Mouse (Mus musculus) hindbrain, embryonic 12.5 days (tissue): ENCODE results near the gene Cyld. TPM values are rescaled to one million over a fixed set of nuclear protein-coding genes. Genes with fewer than 3 reads are reported as not detected.
A peak's percentile ranks its signal among the peaks of the same experiment; 100 is the strongest.

Experiments used
- ATAC-seq: fragments of 200-750 bp; cut with Nextera tagmentation; 2 replicates; pipeline ENCODE4 v1.8.0; 2017; ENCODE audit warnings: moderate TSS enrichment; ENCODE audit not compliant: low FRiP score
- H3K27ac ChIP-seq: fragments of 300-500 bp; sonication (generic); 2 replicates; pipeline ENCODE4 v1.5.1; 2016; ENCODE audit warnings: mild to moderate bottlenecking
- H3K27me3 ChIP-seq: fragments of 300-500 bp; sonication (generic); 2 replicates; pipeline ENCODE4 v1.6.1; 2016; ENCODE audit warnings: mild to moderate bottlenecking
- H3K36me3 ChIP-seq: fragments of 300-500 bp; sonication (generic); 2 replicates; pipeline ENCODE4 v1.6.1; 2016; ENCODE audit warnings: mild to moderate bottlenecking
- H3K4me1 ChIP-seq: fragments of 300-500 bp; sonication (generic); 2 replicates; pipeline ENCODE4 v1.6.1; 2016
- H3K4me2 ChIP-seq: fragments of 300-500 bp; sonication (generic); replicated peaks from 2 replicates; pipeline ENCODE4 v1.6.1; 2016; ENCODE audit warnings: mild to moderate bottlenecking
- H3K4me3 ChIP-seq: fragments of 300-500 bp; sonication (generic); 2 replicates; pipeline ENCODE4 v1.5.1; 2016; ENCODE audit warnings: mild to moderate bottlenecking
- H3K9ac ChIP-seq: fragments of 300-500 bp; sonication (generic); 2 replicates; pipeline ENCODE4 v1.6.1; 2016; ENCODE audit warnings: mild to moderate bottlenecking, moderate library complexity
- H3K9me3 ChIP-seq: fragments of 300-500 bp; sonication (generic); replicated peaks from 2 replicates; pipeline ENCODE4 v1.6.1; 2016; ENCODE audit warnings: mild to moderate bottlenecking
- WGBS: fragments of 180-500 bp; shearing (Covaris S2); methylation state at CpG from one replicate; pipeline ENCODE4 v1.1.7; 2016; 5-methylcytosine and 5-hydroxymethylcytosine counted together
- polyA plus RNA-seq: library from polyadenylated mRNA; unstranded; fragments of >200 nt; fragmentation: Nextera tagmentation; extraction: Ambion mirVana; gene quantifications from 2 replicates; pipeline ENCODE4 v1.2.1, GENCODE M21; 2016

Cyld gene
- polyA plus RNA-seq, 1 experiment from 2014 or later = 18.3 TPM

DNA sequence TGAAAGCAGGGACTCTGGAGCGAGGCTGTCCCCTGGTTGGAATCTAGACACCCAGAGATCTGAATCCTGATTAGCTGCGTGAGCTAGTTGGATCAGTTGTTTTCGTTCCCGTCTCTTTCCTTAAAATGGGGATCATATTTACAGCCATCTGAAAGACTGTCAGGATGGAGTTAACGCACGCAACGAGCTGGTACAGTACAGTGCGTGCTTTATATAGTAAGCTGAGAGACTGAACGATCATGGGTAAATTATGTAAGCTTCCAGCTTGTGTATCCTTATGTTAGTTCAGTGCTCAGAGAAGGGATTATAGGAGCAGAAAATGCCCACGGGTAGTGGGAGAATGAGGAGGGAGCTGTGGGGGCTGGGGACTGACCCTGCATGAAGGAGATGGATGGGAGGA, 25.3 kb upstream of the Cyld start:
- no peak overlapping the region for H3K4me3 ChIP-seq
- no peak overlapping the region for H3K4me2 ChIP-seq
- H3K36me3 ChIP-seq = no peaks in the 10 kb centered on the region
- H3K27me3 ChIP-seq = no peaks in the 10 kb centered on the region
- no peak for ATAC-seq
- 0 out of 2 replicates have a peak overlapping the region, but pooled peaks have one; percentile 14 for H3K9ac ChIP-seq
- WGBS = 86% methylated on average over 10 of the region's 10 CpGs
- H3K27ac ChIP-seq = no peak overlapping the region
- peaks cover 15% of the 10 kb centered on the region for H3K4me1 ChIP-seq
- no peaks in the 10 kb centered on the region for H3K9me3 ChIP-seq

DNA sequence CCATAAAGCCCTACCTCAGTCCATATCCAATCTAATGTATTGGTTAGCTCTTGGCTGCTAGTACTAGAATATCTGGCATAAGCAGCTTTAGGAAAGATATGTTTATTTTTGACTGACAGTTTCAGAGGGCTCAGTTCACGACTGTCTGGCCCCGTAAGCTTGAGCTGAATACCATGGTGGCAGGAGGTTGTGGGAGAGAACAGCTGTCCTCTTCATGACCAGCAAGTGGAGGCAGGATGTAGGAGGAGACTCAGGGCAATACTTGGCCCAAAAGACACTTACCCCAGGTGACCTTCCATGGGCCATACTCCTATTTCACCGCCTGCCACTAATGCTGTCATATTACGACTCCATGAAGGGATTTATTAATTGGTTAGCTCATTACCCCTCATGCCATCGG, 23.0 kb upstream of the Cyld start:
- no peaks in the 10 kb centered on the region for H3K36me3 ChIP-seq

GRCm38 (mm10) chr8:88675372-88676165, 21.3 kb upstream of the Cyld start:
- WGBS = 92% methylated on average over 12 of the region's 12 CpGs
- 0 out of 2 replicates have a peak, but pooled peaks cover 2% of the 10 kb centered on the region for H3K4me1 ChIP-seq
- no peak for ATAC-seq
- no peak overlapping the region for H3K4me2 ChIP-seq
- H3K9me3 ChIP-seq = no peaks in the 10 kb centered on the region
- no peak overlapping the region for H3K4me3 ChIP-seq
- no peak overlapping the region for H3K9ac ChIP-seq
- H3K27me3 ChIP-seq = no peaks in the 10 kb centered on the region
- no peaks in the 10 kb centered on the region for H3K36me3 ChIP-seq
- no peak overlapping the region for H3K27ac ChIP-seq

More for the DNA sequence above, 23.0 kb upstream of the Cyld start:
- no peak for ATAC-seq
- no peaks in the 10 kb centered on the region for H3K27me3 ChIP-seq
- no peak overlapping the region for H3K4me3 ChIP-seq
- 86% methylated on average over 5 of the region's 5 CpGs for WGBS
- peaks cover 5% of the 10 kb centered on the region for H3K4me1 ChIP-seq
- H3K9me3 ChIP-seq = no peaks in the 10 kb centered on the region
- H3K27ac ChIP-seq = no peak overlapping the region
- H3K9ac ChIP-seq = no peak overlapping the region
- H3K4me2 ChIP-seq = no peak overlapping the region

DNA sequence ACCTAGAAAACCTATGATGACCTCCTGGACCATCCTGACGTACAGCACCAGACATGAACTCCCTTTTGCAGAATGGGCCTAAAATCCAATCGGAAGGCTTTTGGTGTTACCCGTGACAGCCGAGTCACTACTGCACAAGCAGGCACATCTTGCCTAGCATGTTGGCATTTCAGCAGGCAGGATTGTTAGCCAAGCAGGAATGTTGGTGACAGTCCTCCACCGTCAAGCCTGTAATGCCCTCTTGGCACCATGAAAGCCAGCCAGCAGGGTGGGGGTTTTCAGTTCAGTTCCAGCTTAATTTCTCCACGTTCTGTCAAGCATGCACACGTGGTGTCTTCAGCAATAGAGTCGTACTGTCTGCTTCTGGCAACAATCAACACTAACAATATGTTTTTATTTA, 19.8 kb upstream of the Cyld start:
- Histone ChIP-seq H3K9me3 (no peaks in the 10 kb centered on the region), H3K9ac (no peak overlapping the region), H3K27ac (no peak overlapping the region), H3K36me3 (no peaks in the 10 kb centered on the region), H3K4me1 (no peaks in the 10 kb centered on the region), H3K4me3 (no peak overlapping the region), H3K4me2 (no peak overlapping the region), H3K27me3 (no peaks in the 10 kb centered on the region)
- 84% methylated on average over 8 of the region's 8 CpGs for WGBS
- ATAC-seq = no peak

GRCm38 (mm10) chr8:88680566-88680965, 16.3 kb upstream of the Cyld start:
- H3K4me2 ChIP-seq = no peak overlapping the region
- no peak for ATAC-seq
- H3K27ac ChIP-seq = no peak overlapping the region
- 93% methylated on average over 2 of the region's 2 CpGs for WGBS
- H3K36me3 ChIP-seq = no peaks in the 10 kb centered on the region
- no peaks in the 10 kb centered on the region for H3K9me3 ChIP-seq
- H3K27me3 ChIP-seq = no peaks in the 10 kb centered on the region
- H3K4me1 ChIP-seq = no peaks in the 10 kb centered on the region
- H3K4me3 ChIP-seq = no peak overlapping the region
- no peak overlapping the region for H3K9ac ChIP-seq

DNA sequence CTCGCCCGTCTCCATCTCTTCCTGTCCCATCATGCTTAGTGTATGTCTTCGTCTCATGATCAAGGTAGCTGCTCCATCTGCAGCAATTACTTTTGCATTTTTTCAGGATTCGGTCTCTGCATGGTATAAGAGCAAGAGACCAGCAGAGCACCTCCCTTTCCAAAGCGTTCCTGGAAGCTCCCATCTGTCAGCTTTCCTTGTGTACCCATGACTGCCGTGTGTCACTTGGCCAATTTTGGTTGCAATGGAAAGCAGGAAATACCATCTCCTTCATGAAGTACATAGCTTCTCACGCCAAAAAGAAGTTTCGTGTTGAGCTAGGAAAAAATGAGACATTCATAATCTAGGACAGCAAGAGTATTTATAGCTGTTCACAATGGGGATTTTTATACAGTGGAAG, 15.8 kb upstream of the Cyld start:
- no peak overlapping the region for H3K9ac ChIP-seq

GRCm38 (mm10) chr8:88683656-88684289, 13.1 kb upstream of the Cyld start:
- Histone ChIP-seq H3K27ac (no peak overlapping the region), H3K4me1 (no peaks in the 10 kb centered on the region), H3K27me3 (no peaks in the 10 kb centered on the region), H3K4me3 (no peak overlapping the region), H3K9ac (no peak overlapping the region), H3K4me2 (no peak overlapping the region), H3K36me3 (no peaks in the 10 kb centered on the region), H3K9me3 (no peaks in the 10 kb centered on the region)
- WGBS = 90% methylated on average over 7 of the region's 7 CpGs
- ATAC-seq = no peak

More for the DNA sequence above, 15.8 kb upstream of the Cyld start:
- Histone ChIP-seq H3K4me2 (no peak overlapping the region), H3K27ac (no peak overlapping the region), H3K27me3 (no peaks in the 10 kb centered on the region), H3K4me3 (no peak overlapping the region), H3K4me1 (no peaks in the 10 kb centered on the region), H3K9me3 (no peaks in the 10 kb centered on the region), H3K36me3 (no peaks in the 10 kb centered on the region)
- ATAC-seq = no peak
- WGBS = 90% methylated on average over 8 of the region's 8 CpGs

GRCm38 (mm10) chr8:88686226-88686905, 10.5 kb upstream of the Cyld start:
- Histone ChIP-seq H3K27ac (no peak overlapping the region), H3K27me3 (0 out of 2 replicates have a peak, but pooled peaks cover 3% of the 10 kb centered on the region), H3K36me3 (no peaks in the 10 kb centered on the region), H3K4me3 (no peak overlapping the region), H3K4me2 (no peak overlapping the region), H3K9ac (no peak overlapping the region), H3K4me1 (no peaks in the 10 kb centered on the region), H3K9me3 (no peaks in the 10 kb centered on the region)
- no peak for ATAC-seq
- 72% methylated on average over 9 of the region's 9 CpGs for WGBS

- ATAC-seq = no peak
- Histone ChIP-seq H3K27ac (no peak overlapping the region), H3K4me1 (no peaks in the 10 kb centered on the region), H3K9me3 (no peaks in the 10 kb centered on the region), H3K4me3 (no peak overlapping the region), H3K4me2 (no peak overlapping the region), H3K27me3 (0 out of 2 replicates have a peak, but pooled peaks cover 3% of the 10 kb centered on the region), H3K9ac (no peak overlapping the region), H3K36me3 (no peaks in the 10 kb centered on the region)
- WGBS = 76% methylated on average over 8 of the region's 8 CpGs
Measured at GRCm38 (mm10) chr8:88686906-88687235, 10.0 kb upstream of the Cyld start.

DNA sequence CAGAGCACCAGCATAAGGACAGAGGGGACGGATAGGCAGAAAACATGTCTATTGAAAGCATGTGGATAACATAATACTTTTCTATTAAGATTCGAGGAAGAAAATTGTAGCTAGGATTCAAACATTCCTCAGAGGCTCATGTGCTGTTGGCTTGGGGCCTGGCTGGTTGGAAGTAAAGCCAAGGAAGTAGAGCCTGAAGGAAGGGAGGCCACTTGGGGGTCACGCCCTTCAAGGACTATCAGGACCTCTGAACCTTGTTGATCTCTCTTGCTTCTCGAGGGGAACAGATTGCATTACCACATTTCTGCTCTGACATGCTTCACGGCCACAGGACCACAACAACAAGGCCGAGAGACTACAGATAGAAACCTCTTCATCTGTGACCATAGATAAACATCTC, 7.7 kb upstream of the Cyld start:
- Histone ChIP-seq H3K4me1 (no peaks in the 10 kb centered on the region), H3K9ac (no peak overlapping the region), H3K9me3 (no peaks in the 10 kb centered on the region), H3K27ac (no peak overlapping the region), H3K27me3 (0 out of 2 replicates have a peak, but pooled peaks cover 4% of the 10 kb centered on the region), H3K4me2 (no peak overlapping the region), H3K36me3 (no peaks in the 10 kb centered on the region), H3K4me3 (no peak overlapping the region)
- WGBS = 81% methylated on average over 6 of the region's 6 CpGs
- no peak for ATAC-seq

DNA sequence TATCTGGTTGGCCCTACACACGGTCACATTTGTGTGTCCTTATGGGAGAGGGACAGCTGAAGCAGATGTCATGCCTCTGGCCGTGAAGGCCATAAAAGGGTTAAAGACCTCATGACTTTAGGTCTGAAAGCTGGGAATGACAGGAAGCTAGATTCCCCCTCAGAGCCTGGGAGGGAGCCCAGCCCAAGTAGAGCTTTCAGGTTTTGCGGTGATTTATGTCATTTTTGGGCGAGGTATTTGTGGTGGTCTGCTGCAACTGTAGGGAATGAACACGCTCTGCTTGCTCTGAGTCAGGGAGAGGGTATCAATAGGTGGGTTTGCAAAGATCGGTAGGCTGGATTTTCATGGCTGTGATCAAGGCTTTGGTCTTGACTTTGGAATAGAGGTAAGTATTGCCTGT, 6.9 kb upstream of the Cyld start:
- Histone ChIP-seq H3K27ac (no peak overlapping the region), H3K4me1 (no peaks in the 10 kb centered on the region), H3K4me2 (no peak overlapping the region), H3K9me3 (no peaks in the 10 kb centered on the region), H3K9ac (no peak overlapping the region), H3K27me3 (0 out of 2 replicates have a peak, but pooled peaks cover 9% of the 10 kb centered on the region), H3K36me3 (no peaks in the 10 kb centered on the region), H3K4me3 (no peak overlapping the region)
- 89% methylated on average over 6 of the region's 6 CpGs for WGBS
- ATAC-seq = no peak

- 51% methylated on average over 4 of the region's 4 CpGs for WGBS
Measured at GRCm38 (mm10) chr8:88691342-88691948, 5.4 kb upstream of the Cyld start.

More at GRCm38 (mm10) chr8:88691342-88691948, 5.4 kb upstream of the Cyld start:
- no peaks in the 10 kb centered on the region for H3K36me3 ChIP-seq
- no peaks in the 10 kb centered on the region for H3K9me3 ChIP-seq
- H3K4me2 ChIP-seq = no peak overlapping the region
- no peak overlapping the region for H3K4me3 ChIP-seq
- no peak for ATAC-seq
- H3K27ac ChIP-seq = no peak overlapping the region
- H3K27me3 ChIP-seq = 0 out of 2 replicates have a peak, but pooled peaks cover 9% of the 10 kb centered on the region
- H3K4me1 ChIP-seq = no peaks in the 10 kb centered on the region; the same call in 1 of the 2 replicates
- H3K9ac ChIP-seq = no peak overlapping the region
